8 mouse cellular contexts compared by ENCODE assay signal in the genomic region with DNA sequence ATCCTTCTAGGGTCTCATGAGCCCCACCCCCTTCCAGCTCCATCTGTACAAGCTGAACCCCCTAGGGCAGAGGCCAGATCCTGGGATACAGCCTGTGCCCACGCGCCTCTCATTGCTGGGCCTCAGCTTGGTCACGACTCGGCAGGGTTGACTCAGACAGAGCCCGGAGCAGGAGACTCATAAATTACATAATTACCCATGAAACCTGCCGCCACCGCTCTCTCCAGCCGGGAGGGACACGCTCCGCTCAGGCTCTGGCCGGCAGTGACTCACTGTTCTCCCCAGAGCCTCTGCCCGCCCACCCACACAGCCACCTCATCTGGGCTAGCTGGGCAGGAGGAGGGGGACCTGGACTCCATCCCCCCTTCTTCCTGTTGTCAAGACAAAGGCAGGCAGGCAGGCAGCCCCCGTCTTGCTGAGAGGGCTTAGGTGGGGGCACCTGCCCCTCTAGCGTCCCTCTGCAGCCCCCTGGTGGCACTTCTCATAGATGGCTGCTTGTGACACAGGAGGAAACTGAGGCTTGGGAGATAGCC.
DNase-seq lines count a peak whose midpoint lies in the region; ATAC-seq lines count a peak whose summit lies in the region.

No protein-coding gene starts in this region.

- WGBS in intestine, embryonic 16.5 days, result 4% methylated on average over 14 of the region's 14 CpGs
- WGBS in liver, embryonic 12.5 days (ENCODE audit: insufficient replicate concordance), result 21% methylated on average over 14 of the region's 14 CpGs
- 2% methylated on average over 14 of the region's 14 CpGs for WGBS in neural tube, embryonic 13.5 days

- H3K27me3 ChIP-seq in megakaryocyte, embryonic 14.5 days (replicated peaks), result peaks cover 6% of the 10 kb centered on the region
- no peaks in the 10 kb centered on the region for H3K27me3 ChIP-seq in intestine, embryonic 16.5 days (replicated peaks; ENCODE audit: control insufficient read depth, insufficient read depth, low read length)
- H3K27me3 ChIP-seq in liver, embryonic 12.5 days (replicated peaks), result no peaks in the 10 kb centered on the region
- H3K27me3 ChIP-seq in neural tube, embryonic 13.5 days, result no peaks in the 10 kb centered on the region

- H3K36me3 ChIP-seq in megakaryocyte, embryonic 14.5 days (replicated peaks; ENCODE audit: low read length), result no peaks in the 10 kb centered on the region
- H3K36me3 ChIP-seq in intestine, embryonic 16.5 days (ENCODE audit: control insufficient read depth, insufficient read depth, low read length), result no peaks in the 10 kb centered on the region
- H3K36me3 ChIP-seq in liver, embryonic 12.5 days, result no peaks in the 10 kb centered on the region; the same call in 1 of the 2 replicates
- peaks cover 23% of the 10 kb centered on the region for H3K36me3 ChIP-seq in neural tube, embryonic 13.5 days

- H3K27ac ChIP-seq in intestine, embryonic 16.5 days (ENCODE audit: low read length), result peak overlapping the region; percentile 15
- 0 out of 2 replicates have a peak overlapping the region, but pooled peaks have one; percentile 1 for H3K27ac ChIP-seq in liver, embryonic 12.5 days
- H3K27ac ChIP-seq in neural tube, embryonic 13.5 days (replicated peaks), result peak overlapping the region; percentile 81

- H3K9ac ChIP-seq in intestine, embryonic 16.5 days (ENCODE audit: low read depth, low read length), result peak overlapping the region; percentile 6; the same call in 1 of the 2 replicates
- H3K9ac ChIP-seq in liver, embryonic 12.5 days, result no peak overlapping the region
- peak overlapping the region; percentile 52 for H3K9ac ChIP-seq in neural tube, embryonic 13.5 days

- no peak for ATAC-seq in megakaryocyte, adult 5-6 weeks (ENCODE audit: poor library complexity, severe bottlenecking)
- ATAC-seq in intestine, embryonic 16.5 days, result peak; percentile 90
- peak; percentile 48 for ATAC-seq in liver, embryonic 12.5 days
- peak; percentile 80 for ATAC-seq in neural tube, embryonic 13.5 days (ENCODE audit: low read depth)

- peak overlapping the region; percentile 38 for H3K4me2 ChIP-seq in intestine, embryonic 16.5 days (ENCODE audit: low read depth, low read length)
- H3K4me2 ChIP-seq in liver, embryonic 12.5 days, result peak overlapping the region; percentile 38
- H3K4me2 ChIP-seq in neural tube, embryonic 13.5 days, result peak overlapping the region; percentile 44

- H3K4me3 ChIP-seq in megakaryocyte, embryonic 14.5 days (replicated peaks), result peak overlapping the region; percentile 62
- 0 out of 2 replicates have a peak overlapping the region, but pooled peaks have one; percentile 15 for H3K4me3 ChIP-seq in intestine, embryonic 16.5 days (ENCODE audit: low read length)
- no peak overlapping the region for H3K4me3 ChIP-seq in liver, embryonic 12.5 days
- peak overlapping the region; percentile 9; the same call in 1 of the 2 replicates for H3K4me3 ChIP-seq in neural tube, embryonic 13.5 days

- H3K9me3 ChIP-seq in megakaryocyte, embryonic 14.5 days, result no peaks in the 10 kb centered on the region
- H3K9me3 ChIP-seq in intestine, embryonic 16.5 days (ENCODE audit: control insufficient read depth, low read length), result no peaks in the 10 kb centered on the region
- no peaks in the 10 kb centered on the region for H3K9me3 ChIP-seq in liver, embryonic 12.5 days (replicated peaks)
- no peaks in the 10 kb centered on the region for H3K9me3 ChIP-seq in neural tube, embryonic 13.5 days

- H3K4me1 ChIP-seq in megakaryocyte, embryonic 14.5 days, result peaks cover 6% of the 10 kb centered on the region; the same call in 1 of the 2 replicates
- H3K4me1 ChIP-seq in intestine, embryonic 16.5 days (ENCODE audit: control insufficient read depth, insufficient read depth, low read length), result peaks cover 34% of the 10 kb centered on the region
- H3K4me1 ChIP-seq in liver, embryonic 12.5 days, result peaks cover 6% of the 10 kb centered on the region; the same call in 1 of the 2 replicates
- H3K4me1 ChIP-seq in neural tube, embryonic 13.5 days (replicated peaks), result peaks cover 58% of the 10 kb centered on the region

- peak; percentile 86 for DNase-seq in embryo, embryonic 11 days
- peak; percentile 6 for DNase-seq in gonadal fat pad, adult 2 months (ENCODE audit: low read depth)
- DNase-seq in urinary bladder, postnatal 14 days (ENCODE audit: low spot score), result peak; percentile 72

Comparison
In these comparisons a context has a peak if more than half of its experiments do, and no peak if none do; other contexts are left out.
1. DNase-seq: peak in every context shown above with its lines; median percentile 86 in embryo, embryonic 11 days; 72 in urinary bladder, postnatal 14 days; 6 in gonadal fat pad, adult 2 months.
2. H3K27ac ChIP-seq: peak in every context shown above with its lines; median percentile 81 in neural tube, embryonic 13.5 days; 15 in intestine, embryonic 16.5 days; 1 in liver, embryonic 12.5 days.